Mouse (Mus musculus) bone marrow macrophage, adult 2 months (primary cell): ENCODE measurements at regions not wholly inside any gene's neighbourhood (a gene's known extent, or its start where the extent isn't known, plus 50 kb on each side); places are given as distances from the start of the nearest gene placed in this dataset.

ENCODE experiments used
- CTCF ChIP-seq: IDR thresholded peaks from 2 replicates; pipeline ENCODE4 v1.5.1; 2012; ENCODE audit warnings: low read depth, mild to moderate bottlenecking, low read length, moderate library complexity
- POLR2A ChIP-seq: IDR thresholded peaks from 2 replicates; pipeline ENCODE4 v1.6.1; 2012; ENCODE audit warnings: mild to moderate bottlenecking, low read depth, low read length, borderline replicate concordance

DNA sequence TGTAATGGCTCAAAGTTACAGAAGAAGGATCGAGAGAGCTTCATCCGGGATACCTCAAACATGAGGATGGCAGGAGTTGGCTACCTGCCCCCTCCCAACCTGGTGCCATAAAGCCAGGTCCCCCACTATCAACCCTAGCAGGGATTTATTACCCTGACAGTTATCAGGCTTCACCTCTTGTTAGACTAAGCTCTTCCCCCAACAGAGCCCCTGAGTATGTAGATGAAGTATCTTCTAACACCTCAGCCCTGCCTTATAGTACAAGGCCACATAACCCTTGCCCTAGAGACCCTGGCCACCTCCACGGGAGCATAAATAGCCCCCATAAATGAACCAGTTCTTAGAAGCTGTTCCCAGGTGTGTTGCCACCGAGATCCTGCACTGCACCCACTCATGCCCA, 158.9 kb upstream of the Kiz start:
- no peak for TF ChIP-seq POLR2A
- no peak for TF ChIP-seq CTCF
